Mouse (Mus musculus) hindlimb bud, embryonic 11.5 days (tissue): ENCODE measurements around the gene Nxpe2.

Experiments
- DNase-seq: peaks from one replicate; pipeline ENCODE4 v3.0.0-alpha.2; 2012; ENCODE audit warnings: low read depth, low spot score; ENCODE audit errors: extremely low spot score

The Nxpe2 gene

GRCm38 (mm10) chr9:48353148-48353698 lies at the start of gene Nxpe2:
Gene Nxpe2, minus strand, starts transcription at chr9:48353454.
- no peak for DNase-seq

- DNase-seq: no peak
These were observed 36.7 kb upstream of the Nxpe2 start for GRCm38 (mm10) chr9:48389983-48390382.

- no peak for DNase-seq
These were observed 35.2 kb upstream of the Nxpe2 start for GRCm38 (mm10) chr9:48388451-48388850.

GRCm38 (mm10) chr9:48374357-48374756 lies 21.1 kb upstream of the Nxpe2 start:
- no peak for DNase-seq

- DNase-seq: no peak
These were observed 20.1 kb upstream of the Nxpe2 start for GRCm38 (mm10) chr9:48373232-48373878.

GRCm38 (mm10) chr9:48362743-48363142 lies 9.5 kb upstream of the Nxpe2 start:
- DNase-seq: no peak

- DNase-seq: no peak
These were observed 8.8 kb upstream of the Nxpe2 start for GRCm38 (mm10) chr9:48361815-48362631.

GRCm38 (mm10) chr9:48360826-48361225 lies 7.6 kb upstream of the Nxpe2 start:
- DNase-seq: no peak

- DNase-seq: no peak
These were observed 3.8 kb upstream of the Nxpe2 start for GRCm38 (mm10) chr9:48357097-48357496.

GRCm38 (mm10) chr9:48354793-48355192 lies 1.5 kb upstream of the Nxpe2 start:
- DNase-seq: no peak

GRCm38 (mm10) chr9:48354122-48354521 lies 868 bp upstream of the Nxpe2 start:
- DNase-seq: no peak

- no peak for DNase-seq
These were observed 7.4 kb downstream of the Nxpe2 start for GRCm38 (mm10) chr9:48345866-48346265.

- no peak for DNase-seq
These were observed 7.8 kb downstream of the Nxpe2 start for GRCm38 (mm10) chr9:48345456-48345855.

- no peak for DNase-seq
These were observed 12.4 kb downstream of the Nxpe2 start for GRCm38 (mm10) chr9:48340708-48341380.

GRCm38 (mm10) chr9:48339563-48339962 lies 13.7 kb downstream of the Nxpe2 start:
- DNase-seq: no peak

GRCm38 (mm10) chr9:48338783-48339455 lies 14.3 kb downstream of the Nxpe2 start:
- no peak for DNase-seq

- DNase-seq: no peak
These were observed 23.7 kb downstream of the Nxpe2 start for GRCm38 (mm10) chr9:48329597-48329996.

- no peak for DNase-seq
These were observed 26.9 kb downstream of the Nxpe2 start for GRCm38 (mm10) chr9:48326338-48326737.

- no peak for DNase-seq
These were observed 37.4 kb downstream of the Nxpe2 start for GRCm38 (mm10) chr9:48315825-48316224.

GRCm38 (mm10) chr9:48314194-48314593 lies 39.1 kb downstream of the Nxpe2 start:
- DNase-seq: no peak

- DNase-seq: no peak
These were observed 42.0 kb downstream of the Nxpe2 start for GRCm38 (mm10) chr9:48311241-48311640.
